Mouse (Mus musculus) myocyte (in vitro differentiated cells): Measurements from ENCODE around the gene Pf4. TPM values are rescaled to one million over a fixed set of nuclear protein-coding genes. Genes with fewer than 3 reads are reported as not detected.

ENCODE experiments used
- H3K27me3 ChIP-seq: one replicate; pipeline ENCODE4 v1.6.1; 2011; ENCODE audit not compliant: control insufficient read depth, insufficient read depth, insufficient read length
- H3K36me3 ChIP-seq: one replicate; pipeline ENCODE4 v1.6.1; 2011; ENCODE audit not compliant: control insufficient read depth, insufficient read depth
- H3K4me2 ChIP-seq: one replicate; pipeline ENCODE4 v1.6.1; 2011; ENCODE audit warnings: low read depth, control low read depth
- H3K4me3 ChIP-seq: one replicate; pipeline ENCODE4 v1.5.1; 2011; ENCODE audit warnings: mild to moderate bottlenecking, control low read depth, moderate library complexity
- H3K79me2 ChIP-seq: one replicate; pipeline ENCODE4 v1.6.1; 2011; ENCODE audit not compliant: control insufficient read depth, insufficient read depth
- H3ac ChIP-seq: one replicate; pipeline ENCODE4 v1.6.1; 2011; ENCODE audit not compliant: control insufficient read depth, insufficient read length
- CEBPB ChIP-seq: IDR thresholded peaks from 2 replicates; pipeline ENCODE4 v1.6.1; 2011; ENCODE audit warnings: mild to moderate bottlenecking, moderate library complexity; ENCODE audit not compliant: poor library complexity, insufficient read depth, severe bottlenecking
- E2F4 ChIP-seq: IDR thresholded peaks from one replicate; pipeline ENCODE4 v1.6.1; 2011; ENCODE audit warnings: mild to moderate bottlenecking, control low read depth, moderate library complexity; ENCODE audit not compliant: insufficient read depth
- MAX ChIP-seq: IDR thresholded peaks from one replicate; pipeline ENCODE4 v1.6.1; 2011; ENCODE audit warnings: low read depth, mild to moderate bottlenecking, control low read depth
- MYOD1 ChIP-seq, 3 experiments: IDR thresholded peaks; one replicate each; pipeline ENCODE4 v1.6.1; 2011; ENCODE audit warnings: control low read depth in 2 of 3, low read depth in 2 of 3, mild to moderate bottlenecking in 2 of 3, moderate library complexity in 1 of 3; ENCODE audit not compliant: insufficient read length in 2 of 3, control insufficient read depth in 1 of 3
- MYOG ChIP-seq, 3 experiments: IDR thresholded peaks; one replicate each; pipeline ENCODE4 v1.6.1; 2011; ENCODE audit warnings: control low read depth in 2 of 3, low read depth in 2 of 3, mild to moderate bottlenecking in 2 of 3; ENCODE audit not compliant: insufficient read length in 2 of 3, control insufficient read depth in 1 of 3, insufficient read depth in 1 of 3
- POLR2A ChIP-seq: IDR thresholded peaks from one replicate; pipeline ENCODE4 v1.6.1; 2011; ENCODE audit warnings: low read depth, mild to moderate bottlenecking, control low read depth, moderate library complexity; ENCODE audit not compliant: insufficient read length
- POLR2AphosphoS2 ChIP-seq: IDR thresholded peaks from one replicate; pipeline ENCODE4 v1.6.1; 2011; ENCODE audit warnings: low read depth, control low read depth; ENCODE audit not compliant: insufficient read length
- REST ChIP-seq: IDR thresholded peaks from one replicate; pipeline ENCODE4 v1.6.1; 2011; ENCODE audit warnings: mild to moderate bottlenecking, control low read depth, moderate library complexity; ENCODE audit not compliant: insufficient read depth, insufficient read length
- SRF ChIP-seq: IDR thresholded peaks from one replicate; pipeline ENCODE4 v1.6.1; 2011; ENCODE audit warnings: low read depth; ENCODE audit not compliant: control insufficient read depth, insufficient read length
- TCF12 ChIP-seq: IDR thresholded peaks from one replicate; pipeline ENCODE4 v1.6.1; 2011; ENCODE audit warnings: mild to moderate bottlenecking, control low read depth; ENCODE audit not compliant: poor library complexity, insufficient read depth, severe bottlenecking
- TCF3 ChIP-seq: IDR thresholded peaks from one replicate; pipeline ENCODE4 v1.6.1; 2011; ENCODE audit warnings: low read depth, control low read depth; ENCODE audit not compliant: insufficient read length
- USF1 ChIP-seq: IDR thresholded peaks from one replicate; pipeline ENCODE4 v1.6.1; 2011; ENCODE audit warnings: low read depth, mild to moderate bottlenecking, control low read depth, moderate library complexity
- polyA plus RNA-seq: library from polyadenylated mRNA; unstranded; fragments of >200 nt; fragmentation: generic; extraction: Trizol; gene quantifications from one replicate; pipeline ENCODE4 v1.2.1, GENCODE M21; 2012; ENCODE audit warnings: missing spikeins

Pf4 gene
- polyA plus RNA-seq, 1 experiment, result not detected

- H3K4me3 ChIP-seq, result no peak overlapping the region
- no peaks in the 10 kb centered on the region for H3K79me2 ChIP-seq
- TF ChIP-seq TCF12 (no peak), USF1 (no peak)
- no peaks in the 10 kb centered on the region for H3K27me3 ChIP-seq
- H3K4me2 ChIP-seq, result no peak overlapping the region
- no peak overlapping the region for H3ac ChIP-seq
- H3K36me3 ChIP-seq, result no peaks in the 10 kb centered on the region
These were observed 866 bp upstream of the Pf4 start for GRCm38 (mm10) chr5:90771369-90771768.

- no peak overlapping the region for H3ac ChIP-seq
- no peaks in the 10 kb centered on the region for H3K79me2 ChIP-seq
- no peak overlapping the region for H3K4me2 ChIP-seq
- TF ChIP-seq MYOD1 (IDR thresholded peaks at IDR 0.05; ENCODE audit: control insufficient read depth in 1 of 3, insufficient read length in 2 of 3, low read depth in 2 of 3) (no peak), TCF3 (no peak), MYOG (IDR thresholded peaks at IDR 0.05; ENCODE audit: control insufficient read depth in 1 of 3, insufficient read depth in 1 of 3, insufficient read length in 2 of 3, low read depth in 2 of 3) (no peak), MAX (no peak), POLR2AphosphoS2 (no peak), REST (no peak), SRF (no peak), TCF12 (no peak), CEBPB (no peak), E2F4 (no peak), USF1 (no peak), POLR2A (no peak)
- H3K27me3 ChIP-seq, result no peaks in the 10 kb centered on the region
- no peaks in the 10 kb centered on the region for H3K36me3 ChIP-seq
- no peak overlapping the region for H3K4me3 ChIP-seq
These were observed 3.3 kb downstream of the Pf4 start for GRCm38 (mm10) chr5:90775562-90775961.

DNA sequence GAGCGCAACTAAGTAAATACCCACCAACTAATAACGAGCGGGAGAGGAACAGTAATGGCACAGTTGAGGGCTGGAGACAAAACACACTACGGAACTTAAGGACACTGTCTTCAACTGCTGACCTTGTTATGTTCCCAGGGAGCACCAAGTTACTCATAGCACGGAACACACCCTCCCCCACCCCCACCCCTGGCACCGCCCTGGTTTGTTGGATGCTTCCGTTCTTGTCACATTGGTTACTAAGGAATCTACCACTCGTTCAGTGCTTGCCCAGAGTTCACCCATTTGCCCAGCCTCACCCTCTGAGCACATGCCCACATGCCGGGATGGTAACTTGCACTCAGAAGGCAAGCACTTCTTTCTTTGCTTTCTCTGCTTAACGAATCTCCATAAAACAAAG, 5.4 kb downstream of the Pf4 start:
- TF ChIP-seq SRF (no peak), POLR2AphosphoS2 (no peak), TCF3 (no peak), MYOG (IDR thresholded peaks at IDR 0.05; ENCODE audit: control insufficient read depth in 1 of 3, insufficient read depth in 1 of 3, insufficient read length in 2 of 3, low read depth in 2 of 3) (no peak), E2F4 (no peak), TCF12 (no peak), MAX (no peak), REST (no peak), MYOD1 (IDR thresholded peaks at IDR 0.05; ENCODE audit: control insufficient read depth in 1 of 3, insufficient read length in 2 of 3, low read depth in 2 of 3) (no peak), USF1 (no peak), POLR2A (no peak), CEBPB (no peak)
- Histone ChIP-seq H3K4me2 (no peak overlapping the region), H3ac (no peak overlapping the region), H3K79me2 (no peaks in the 10 kb centered on the region), H3K36me3 (no peaks in the 10 kb centered on the region), H3K27me3 (no peaks in the 10 kb centered on the region), H3K4me3 (no peak overlapping the region)

- Histone ChIP-seq H3K4me2 (no peak overlapping the region), H3K79me2 (no peaks in the 10 kb centered on the region), H3ac (no peak overlapping the region), H3K36me3 (no peaks in the 10 kb centered on the region), H3K27me3 (no peaks in the 10 kb centered on the region), H3K4me3 (no peak overlapping the region)
- TF ChIP-seq POLR2A (no peak), USF1 (no peak), E2F4 (no peak), TCF3 (no peak), CEBPB (no peak), REST (no peak), SRF (no peak), TCF12 (no peak), MAX (no peak), MYOD1 (IDR thresholded peaks at IDR 0.05; ENCODE audit: control insufficient read depth in 1 of 3, insufficient read length in 2 of 3, low read depth in 2 of 3) (no peak), POLR2AphosphoS2 (no peak), MYOG (IDR thresholded peaks at IDR 0.05; ENCODE audit: control insufficient read depth in 1 of 3, insufficient read depth in 1 of 3, insufficient read length in 2 of 3, low read depth in 2 of 3) (no peak)
These were observed 6.6 kb downstream of the Pf4 start for GRCm38 (mm10) chr5:90778856-90779255.

- no peaks in the 10 kb centered on the region for H3K79me2 ChIP-seq
- H3K27me3 ChIP-seq, result no peaks in the 10 kb centered on the region
- H3K4me3 ChIP-seq, result no peak overlapping the region
- H3K36me3 ChIP-seq, result no peaks in the 10 kb centered on the region
- H3ac ChIP-seq, result no peak overlapping the region
- no peak for TF ChIP-seq TCF12
- H3K4me2 ChIP-seq, result no peak overlapping the region
These were observed 11.5 kb downstream of the Pf4 start for GRCm38 (mm10) chr5:90783697-90784096.
